In the genomic region with DNA sequence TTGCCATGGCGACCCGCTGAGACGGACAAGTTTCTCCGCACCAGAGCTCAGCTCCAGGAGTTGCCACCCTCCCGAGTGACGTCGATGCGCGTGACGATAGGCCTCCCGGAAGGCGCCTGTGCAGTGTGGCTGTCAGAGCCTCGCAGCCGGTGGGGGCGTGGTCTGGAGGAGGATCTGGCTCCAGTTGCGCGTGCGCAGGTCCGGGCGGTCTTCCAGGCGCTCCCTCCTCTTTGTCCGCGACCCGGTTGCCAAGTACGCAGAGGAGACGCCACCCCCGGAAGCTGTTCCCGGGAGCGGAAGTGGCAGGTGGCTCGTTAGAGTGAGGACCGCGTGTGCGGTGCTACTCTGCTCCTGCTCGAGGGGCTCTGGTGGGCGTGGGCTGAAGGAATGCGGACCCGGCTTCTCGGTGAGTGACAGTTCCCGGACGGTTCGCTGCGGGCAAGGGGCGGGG, we compare ENCODE assay signal across 7 mouse cellular contexts. TPM values are rescaled to one million over a fixed set of nuclear protein-coding genes. Genes with fewer than 3 reads are reported as not detected.
DNase-seq lines count a peak whose midpoint lies in the region; ATAC-seq lines count a peak whose summit lies in the region.

No protein-coding gene starts in this region.

- H3K27ac ChIP-seq in embryonic facial prominence, embryonic 12.5 days: no peak overlapping the region
- no peak overlapping the region for H3K27ac ChIP-seq in limb, embryonic 11.5 days (replicated peaks; ENCODE audit: low read depth, low read length)
- peak overlapping the region; percentile 77 for H3K27ac ChIP-seq in midbrain, embryonic 14.5 days (replicated peaks; ENCODE audit: low read depth, low read length)

- H3K9ac ChIP-seq in embryonic facial prominence, embryonic 12.5 days: no peak overlapping the region
- peak overlapping the region; percentile 43; the same call in 1 of the 2 replicates for H3K9ac ChIP-seq in limb, embryonic 11.5 days (ENCODE audit: low read length)
- peak overlapping the region; percentile 54 for H3K9ac ChIP-seq in midbrain, embryonic 14.5 days (replicated peaks; ENCODE audit: low read length)

- peaks cover 6% of the 10 kb centered on the region for H3K4me1 ChIP-seq in embryonic facial prominence, embryonic 12.5 days
- H3K4me1 ChIP-seq in limb, embryonic 11.5 days (ENCODE audit: control insufficient read depth, insufficient read depth, low read length): peaks cover 6% of the 10 kb centered on the region; the same call in 1 of the 2 replicates
- peaks cover 19% of the 10 kb centered on the region for H3K4me1 ChIP-seq in midbrain, embryonic 14.5 days (ENCODE audit: control insufficient read depth, insufficient read depth, low read length)

- H3K4me2 ChIP-seq in embryonic facial prominence, embryonic 12.5 days (replicated peaks): peak overlapping the region; percentile 57
- peak overlapping the region; percentile 71 for H3K4me2 ChIP-seq in limb, embryonic 11.5 days (ENCODE audit: low read depth, severe bottlenecking)
- H3K4me2 ChIP-seq in midbrain, embryonic 14.5 days (ENCODE audit: low read length): peak overlapping the region; percentile 69

- under 1% methylated on average over 43 of the region's 43 CpGs for WGBS in embryonic facial prominence, embryonic 12.5 days
- WGBS in limb, embryonic 11.5 days: under 1% methylated on average over 43 of the region's 43 CpGs
- WGBS in midbrain, embryonic 14.5 days: under 1% methylated on average over 43 of the region's 43 CpGs

- no peaks in the 10 kb centered on the region for H3K9me3 ChIP-seq in embryonic facial prominence, embryonic 12.5 days
- H3K9me3 ChIP-seq in limb, embryonic 11.5 days (ENCODE audit: control insufficient read depth, low read length): no peaks in the 10 kb centered on the region
- no peaks in the 10 kb centered on the region for H3K9me3 ChIP-seq in midbrain, embryonic 14.5 days (ENCODE audit: control insufficient read depth, low read length)

- H3K4me3 ChIP-seq in embryonic facial prominence, embryonic 12.5 days: peak overlapping the region; percentile 61
- peak overlapping the region; percentile 50 for H3K4me3 ChIP-seq in limb, embryonic 11.5 days (ENCODE audit: low read depth, low read length)
- H3K4me3 ChIP-seq in midbrain, embryonic 14.5 days (replicated peaks; ENCODE audit: low read depth, low read length): peak overlapping the region; percentile 53

- H3K27me3 ChIP-seq in embryonic facial prominence, embryonic 12.5 days: no peaks in the 10 kb centered on the region
- no peaks in the 10 kb centered on the region for H3K27me3 ChIP-seq in limb, embryonic 11.5 days (ENCODE audit: control insufficient read depth, insufficient read depth, low read length)
- H3K27me3 ChIP-seq in midbrain, embryonic 14.5 days (ENCODE audit: control insufficient read depth, insufficient read depth, low read length): no peaks in the 10 kb centered on the region

- ATAC-seq in embryonic facial prominence, embryonic 12.5 days (ENCODE audit: insufficient number of reproducible peaks, insufficient read depth, low FRiP score, low TSS enrichment): peak; percentile 100
- peak; percentile 99 for ATAC-seq in limb, embryonic 11.5 days (ENCODE audit: insufficient number of reproducible peaks, low FRiP score, low TSS enrichment, low read depth)
- ATAC-seq in midbrain, embryonic 14.5 days (ENCODE audit: low FRiP score, low TSS enrichment): peak; percentile 100

- H3K36me3 ChIP-seq in embryonic facial prominence, embryonic 12.5 days: peaks cover 19% of the 10 kb centered on the region
- H3K36me3 ChIP-seq in limb, embryonic 11.5 days (ENCODE audit: control insufficient read depth, insufficient read depth, low read length): peaks cover 16% of the 10 kb centered on the region
- peaks cover 19% of the 10 kb centered on the region for H3K36me3 ChIP-seq in midbrain, embryonic 14.5 days (ENCODE audit: control insufficient read depth, insufficient read depth, low read length)

- peak; percentile 100 for DNase-seq in adrenal gland, postnatal 25 days
- peak; percentile 100 for DNase-seq in heart, adult 11 months
- peak; percentile 99 for DNase-seq in kidney, adult 18-20 months
- DNase-seq in limb, embryonic 11.5 days (ENCODE audit: low spot score): peak; percentile 99
- DNase-seq in midbrain, embryonic 14.5 days: peak; percentile 100
- DNase-seq in spleen, adult 18-20 months: peak; percentile 98

RNA-seq across cellular contexts. Expression of gene Cmtr2, which starts 2.2 kb away (rescaled TPM):
- total RNA-seq in adrenal gland, postnatal 25 days (2021): 8.6 and 9.6 TPM in 2 replicates
- polyA plus RNA-seq in embryonic facial prominence, embryonic 12.5 days (2016; fragmentation: Nextera tagmentation; extraction: Ambion mirVana): 9.0 and 9.4 TPM in 2 replicates
- polyA plus RNA-seq in limb, embryonic 11.5 days (2014; fragmentation: Nextera tagmentation; extraction: Ambion mirVana): 9.6 and 9.9 TPM in 2 replicates
- 10.2 and 14.7 TPM in 2 replicates for polyA plus RNA-seq in midbrain, embryonic 14.5 days (2014; fragmentation: Nextera tagmentation; extraction: Ambion mirVana)

RNA-seq across cellular contexts. Expression of gene Hydin, which starts 49.1 kb away (rescaled TPM):
- 0.33 and 0.49 TPM in 2 replicates for total RNA-seq in adrenal gland, postnatal 25 days (2021)
- 0.03 and 0.08 TPM in 2 replicates for polyA plus RNA-seq in embryonic facial prominence, embryonic 12.5 days (2016; fragmentation: Nextera tagmentation; extraction: Ambion mirVana)
- polyA plus RNA-seq in limb, embryonic 11.5 days (2014; fragmentation: Nextera tagmentation; extraction: Ambion mirVana): not detected in 2 replicates
- polyA plus RNA-seq in midbrain, embryonic 14.5 days (2014; fragmentation: Nextera tagmentation; extraction: Ambion mirVana): 0.07 and 0.14 TPM in 2 replicates

RNA-seq across cellular contexts. Expression of gene Calb2, which starts 49.7 kb away (rescaled TPM):
- 0.52 TPM in 1 of 2 replicates, not detected in the other for total RNA-seq in adrenal gland, postnatal 25 days (2021)
- 3.6 and 6.4 TPM in 2 replicates for polyA plus RNA-seq in embryonic facial prominence, embryonic 12.5 days (2016; fragmentation: Nextera tagmentation; extraction: Ambion mirVana)
- 30.2 and 40.6 TPM in 2 replicates for polyA plus RNA-seq in limb, embryonic 11.5 days (2014; fragmentation: Nextera tagmentation; extraction: Ambion mirVana)
- polyA plus RNA-seq in midbrain, embryonic 14.5 days (2014; fragmentation: Nextera tagmentation; extraction: Ambion mirVana): 97.2 and 120 TPM in 2 replicates
